Mouse (Mus musculus) liver, adult 2 months (tissue): ENCODE measurements around the gene Mrps2. TPM values are rescaled to one million over a fixed set of nuclear protein-coding genes. Genes with fewer than 3 reads are reported as not detected.

Experiments
- DNase-seq: peaks from one replicate; pipeline ENCODE4 v3.0.0-alpha.2; 2011; ENCODE audit warnings: low read depth, low spot score; ENCODE audit errors: extremely low read depth
- H3K27ac ChIP-seq: fragments of 200-500 bp; replicated peaks from 2 replicates; pipeline ENCODE4 v1.5.1; 2012; ENCODE audit warnings: low read depth, mild to moderate bottlenecking, control low read depth, inconsistent platforms, low read length; ENCODE audit not compliant: insufficient read depth
- H3K27me3 ChIP-seq: fragments of 200-500 bp; 2 replicates; pipeline ENCODE4 v1.6.1; 2012; ENCODE audit warnings: mild to moderate bottlenecking, moderate library complexity, low read length, inconsistent platforms; ENCODE audit not compliant: control insufficient read depth, insufficient read depth
- H3K36me3 ChIP-seq: fragments of 200-500 bp; 2 replicates; pipeline ENCODE4 v1.6.1; 2012; ENCODE audit warnings: low read length, inconsistent platforms; ENCODE audit not compliant: control insufficient read depth, insufficient read depth
- H3K4me1 ChIP-seq: fragments of 200-500 bp; 2 replicates; pipeline ENCODE4 v1.6.1; 2011; ENCODE audit warnings: low read length; ENCODE audit not compliant: control insufficient read depth, insufficient read depth
- H3K4me3 ChIP-seq: fragments of 200-500 bp; 2 replicates; pipeline ENCODE4 v1.5.1; 2011; ENCODE audit warnings: low read depth, mild to moderate bottlenecking, control low read depth, low read length, moderate library complexity; ENCODE audit not compliant: insufficient read depth
- H3K79me2 ChIP-seq: fragments of 200-500 bp; 2 replicates; pipeline ENCODE4 v1.6.1; 2012; ENCODE audit warnings: inconsistent platforms, mild to moderate bottlenecking, low read length, moderate library complexity; ENCODE audit not compliant: control insufficient read depth, insufficient read depth
- H3K9ac ChIP-seq: fragments of 200-500 bp; 2 replicates; pipeline ENCODE4 v1.6.1; 2012; ENCODE audit warnings: low read depth, mild to moderate bottlenecking, control low read depth, inconsistent platforms, low read length
- CTCF ChIP-seq: fragments of 200-500 bp; IDR thresholded peaks from 2 replicates; pipeline ENCODE4 v1.5.1; 2011; ENCODE audit warnings: low read depth, low read length, control low read depth
- POLR2A ChIP-seq: fragments of 200-500 bp; IDR thresholded peaks from 2 replicates; pipeline ENCODE4 v1.6.1; 2011; ENCODE audit warnings: low read length, control low read depth; ENCODE audit not compliant: insufficient read depth; ENCODE audit errors: extremely low read depth
- WGBS: fragments of 180-500 bp; shearing (Covaris S2); methylation state at CpG from one replicate; pipeline ENCODE4 v1.1.7; 2018; 5-methylcytosine and 5-hydroxymethylcytosine counted together
- polyA plus RNA-seq: library from polyadenylated mRNA; depleted of rRNA; stranded (reverse); fragments of >200 nt; gene quantifications from 2 replicates; pipeline ENCODE4 v1.2.3, GENCODE M21; 2012; rRNA removed
- total RNA-seq: library from RNA; depleted of rRNA; stranded (reverse); fragments of >200 nt; gene quantifications from 2 replicates; pipeline ENCODE4 v1.2.3, GENCODE M21; 2014; rRNA removed

Mrps2 gene
- 10.9 and 14.3 TPM in 2 replicates for total RNA-seq
- 51.5 and 52.3 TPM in 2 replicates for polyA plus RNA-seq

GRCm38 (mm10) chr2:28467860-28468485 lies at the start of gene Mrps2:
Mrps2 (plus strand) TSS chr2:28468066.
- peak within 1 kb of the TSS; percentile 69 for H3K27ac ChIP-seq

GRCm38 (mm10) chr2:28419898-28420297 lies 48.0 kb upstream of the Mrps2 start:
- no peaks in the 10 kb centered on the region for H3K27me3 ChIP-seq
- DNase-seq = peak; percentile 60
- no peaks in the 10 kb centered on the region for H3K36me3 ChIP-seq
- H3K4me1 ChIP-seq = peaks cover 10% of the 10 kb centered on the region; the same call in 1 of the 2 replicates
- H3K27ac ChIP-seq = no peak overlapping the region
- TF ChIP-seq POLR2A (no peak), CTCF (peak; percentile 95)
- no peaks in the 10 kb centered on the region for H3K79me2 ChIP-seq
- 23% methylated on average over 4 of the region's 4 CpGs for WGBS
- H3K4me3 ChIP-seq = no peak overlapping the region
- H3K9ac ChIP-seq = no peak overlapping the region

More at GRCm38 (mm10) chr2:28467860-28468485, at the start of gene Mrps2:
- peaks cover 10% of the 10 kb centered on the region for H3K36me3 ChIP-seq
- 1% methylated on average over 52 of the region's 52 CpGs for WGBS
- H3K4me1 ChIP-seq = peaks cover 6% of the 10 kb centered on the region; the same call in 1 of the 2 replicates
- no peaks in the 10 kb centered on the region for H3K27me3 ChIP-seq
- H3K79me2 ChIP-seq = peaks cover 3% of the 10 kb centered on the region; the same call in 1 of the 2 replicates
- H3K4me3 ChIP-seq = peak within 1 kb of the TSS; percentile 94
- peak within 1 kb of the TSS; percentile 93 for H3K9ac ChIP-seq
- TF ChIP-seq POLR2A = peak; percentile 86
- TF ChIP-seq CTCF = peak; percentile 87
- DNase-seq = peak; percentile 55

GRCm38 (mm10) chr2:28423167-28423566 lies 44.7 kb upstream of the Mrps2 start:
- WGBS = 28% methylated on average over 3 of the region's 3 CpGs
- Histone ChIP-seq H3K9ac (no peak overlapping the region), H3K27ac (no peak overlapping the region), H3K4me3 (no peak overlapping the region), H3K36me3 (no peaks in the 10 kb centered on the region), H3K27me3 (no peaks in the 10 kb centered on the region), H3K79me2 (no peaks in the 10 kb centered on the region), H3K4me1 (no peaks in the 10 kb centered on the region)
- TF ChIP-seq CTCF (peak; percentile 52; the same call in 1 of the 2 replicates), POLR2A (no peak)
- DNase-seq = peak; percentile 45

GRCm38 (mm10) chr2:28427226-28427625 lies 40.6 kb upstream of the Mrps2 start:
- H3K27ac ChIP-seq = no peak overlapping the region
- H3K36me3 ChIP-seq = no peaks in the 10 kb centered on the region
- no peak overlapping the region for H3K4me3 ChIP-seq
- H3K9ac ChIP-seq = no peak overlapping the region
- H3K79me2 ChIP-seq = no peaks in the 10 kb centered on the region
- WGBS = 81% methylated on average over 6 of the region's 6 CpGs
- no peak for TF ChIP-seq CTCF
- no peak for TF ChIP-seq POLR2A
- no peaks in the 10 kb centered on the region for H3K4me1 ChIP-seq
- no peak for DNase-seq
- no peaks in the 10 kb centered on the region for H3K27me3 ChIP-seq

- H3K4me3 ChIP-seq = no peak overlapping the region
- H3K27ac ChIP-seq = no peak overlapping the region
- no peaks in the 10 kb centered on the region for H3K27me3 ChIP-seq
- no peak for DNase-seq
- H3K36me3 ChIP-seq = no peaks in the 10 kb centered on the region
- peaks cover 1% of the 10 kb centered on the region; the same call in 1 of the 2 replicates for H3K4me1 ChIP-seq
- 50% methylated on average over 6 of the region's 6 CpGs for WGBS
- TF ChIP-seq CTCF (no peak), POLR2A (no peak)
- H3K9ac ChIP-seq = no peak overlapping the region
- H3K79me2 ChIP-seq = no peaks in the 10 kb centered on the region
These were observed 37.0 kb upstream of the Mrps2 start for GRCm38 (mm10) chr2:28430846-28431245.

- WGBS = 31% methylated on average over 1 of the region's 1 CpGs
- no peak overlapping the region for H3K4me3 ChIP-seq
- no peaks in the 10 kb centered on the region for H3K79me2 ChIP-seq
- H3K27me3 ChIP-seq = no peaks in the 10 kb centered on the region
- no peak overlapping the region for H3K27ac ChIP-seq
- no peak overlapping the region for H3K9ac ChIP-seq
- H3K4me1 ChIP-seq = peaks cover 1% of the 10 kb centered on the region; the same call in 1 of the 2 replicates
- H3K36me3 ChIP-seq = no peaks in the 10 kb centered on the region
- no peak for DNase-seq
- no peak for TF ChIP-seq POLR2A
- TF ChIP-seq CTCF = no peak
These were observed 35.1 kb upstream of the Mrps2 start for GRCm38 (mm10) chr2:28432811-28433210.
